Mouse (Mus musculus): ENCODE results near the gene Csnk2a2. TPM values are rescaled to one million over a fixed set of nuclear protein-coding genes. Genes with fewer than 3 reads are reported as not detected.

Gene Csnk2a2
- polyA plus RNA-seq, 1 experiment from 2014 or later = 10.5 TPM

DNA sequence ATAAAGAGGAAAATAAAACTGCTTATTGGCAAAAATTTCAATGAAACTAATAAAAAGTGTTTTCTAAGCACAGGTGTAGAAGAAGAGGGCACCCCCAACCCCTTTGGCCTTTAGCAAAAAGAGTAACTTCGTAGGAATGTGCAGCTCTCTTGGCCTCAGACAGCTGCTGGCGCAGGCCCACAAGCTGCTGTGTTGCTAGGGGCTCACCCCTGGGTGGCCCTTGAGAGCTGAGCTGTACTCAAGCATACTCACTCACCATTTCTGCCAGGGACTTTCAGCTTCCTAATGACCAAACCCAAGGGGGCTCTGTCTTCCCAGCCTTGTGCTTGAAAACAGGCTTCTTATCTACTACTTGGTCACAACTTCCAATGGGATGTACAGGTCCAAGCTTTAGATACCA, 23.3 kb downstream of the Csnk2a2 start:
- Histone ChIP-seq H3K36me3 (peaks cover 16% of the 10 kb centered on the region), H3K4me1 (replicated peaks) (no peaks in the 10 kb centered on the region), H3K27ac (no peak overlapping the region), H3K27me3 (replicated peaks) (no peaks in the 10 kb centered on the region), H3K4me2 (replicated peaks) (no peak overlapping the region), H3K4me3 (replicated peaks) (no peak overlapping the region), H3K9ac (no peak overlapping the region), H3K9me3 (no peaks in the 10 kb centered on the region)
- no peak for ATAC-seq
- WGBS = 84% methylated on average over 2 of the region's 2 CpGs

DNA sequence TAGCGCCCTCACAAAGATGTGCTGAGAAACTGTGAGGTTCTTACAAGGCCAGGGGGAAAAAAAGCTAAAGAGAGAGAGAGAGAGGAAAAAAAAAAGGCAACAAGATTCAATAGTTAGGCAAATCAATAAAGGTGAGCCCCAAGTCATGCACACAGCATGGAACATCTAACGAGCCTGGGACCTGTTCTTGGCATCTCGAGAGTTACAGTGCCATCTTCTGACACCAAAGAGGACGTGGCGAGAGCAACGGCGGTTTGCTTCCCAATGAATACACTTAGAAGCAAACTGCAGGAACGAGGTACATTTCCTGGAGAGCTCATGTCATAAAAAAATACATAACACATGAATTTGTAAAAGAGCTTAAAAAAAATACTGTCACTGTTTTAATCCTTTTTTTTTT, 37.3 kb downstream of the Csnk2a2 start:
- no peak overlapping the region for H3K9ac ChIP-seq
- no peak overlapping the region for H3K4me3 ChIP-seq (replicated peaks)
- H3K27ac ChIP-seq = no peak overlapping the region
- peaks cover 35% of the 10 kb centered on the region for H3K36me3 ChIP-seq
- WGBS = 64% methylated on average over 8 of the region's 8 CpGs
- H3K4me2 ChIP-seq (replicated peaks) = no peak overlapping the region
- H3K27me3 ChIP-seq (replicated peaks) = no peaks in the 10 kb centered on the region
- no peaks in the 10 kb centered on the region for H3K9me3 ChIP-seq
- H3K4me1 ChIP-seq (replicated peaks) = no peaks in the 10 kb centered on the region
- no peak for ATAC-seq

DNA sequence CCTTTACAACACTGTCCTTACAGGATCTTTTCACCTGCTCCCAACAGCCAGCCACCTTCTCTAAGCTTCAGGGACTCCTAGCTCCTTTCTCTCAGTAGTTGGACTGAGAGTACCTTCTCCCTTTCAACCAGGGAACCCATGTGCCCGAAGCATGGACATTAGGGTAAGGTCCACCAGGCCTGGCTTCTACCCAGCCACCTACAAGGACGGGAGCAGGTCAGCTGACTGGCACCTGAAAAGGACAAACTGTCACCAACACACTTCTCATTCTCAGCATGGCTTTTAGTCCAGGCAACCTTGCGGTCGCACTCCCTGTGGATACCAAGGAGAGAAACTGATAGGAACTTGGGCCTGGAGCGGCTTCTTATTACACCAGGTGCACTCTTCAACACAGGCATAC, 39.6 kb downstream of the Csnk2a2 start:
- 93% methylated on average over 5 of the region's 5 CpGs for WGBS
- ATAC-seq = no peak

DNA sequence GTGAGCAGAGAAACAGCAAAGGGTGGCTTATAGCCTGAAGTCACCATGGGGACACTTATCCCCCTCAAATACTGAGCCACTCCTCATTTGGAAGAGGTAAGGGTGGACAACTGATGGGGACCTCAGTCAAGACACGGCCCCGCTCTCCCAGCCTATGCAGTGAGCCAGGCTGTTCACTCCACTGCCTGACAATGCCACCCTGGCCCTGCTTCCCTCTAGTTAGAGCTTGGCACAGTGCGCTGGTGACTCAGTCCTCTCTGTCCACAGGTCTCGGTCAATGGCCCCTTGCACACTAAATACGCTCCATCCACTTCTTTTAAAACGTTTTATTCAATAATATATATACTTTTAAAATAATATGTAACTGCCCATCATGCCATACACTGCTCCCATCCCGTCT, 42.2 kb downstream of the Csnk2a2 start:
- Histone ChIP-seq H3K9ac (no peak overlapping the region), H3K4me1 (replicated peaks) (no peaks in the 10 kb centered on the region), H3K4me2 (replicated peaks) (no peak overlapping the region), H3K27me3 (replicated peaks) (no peaks in the 10 kb centered on the region), H3K9me3 (no peaks in the 10 kb centered on the region), H3K27ac (no peak overlapping the region), H3K36me3 (peaks cover 15% of the 10 kb centered on the region), H3K4me3 (replicated peaks) (no peak overlapping the region)
- 88% methylated on average over 7 of the region's 7 CpGs for WGBS
- no peak for ATAC-seq

More for the DNA sequence above, 39.6 kb downstream of the Csnk2a2 start:
- Histone ChIP-seq H3K36me3 (peaks cover 25% of the 10 kb centered on the region), H3K4me3 (replicated peaks) (no peak overlapping the region), H3K4me2 (replicated peaks) (no peak overlapping the region), H3K27me3 (replicated peaks) (no peaks in the 10 kb centered on the region), H3K27ac (no peak overlapping the region), H3K9ac (no peak overlapping the region), H3K4me1 (replicated peaks) (no peaks in the 10 kb centered on the region), H3K9me3 (no peaks in the 10 kb centered on the region)

DNA sequence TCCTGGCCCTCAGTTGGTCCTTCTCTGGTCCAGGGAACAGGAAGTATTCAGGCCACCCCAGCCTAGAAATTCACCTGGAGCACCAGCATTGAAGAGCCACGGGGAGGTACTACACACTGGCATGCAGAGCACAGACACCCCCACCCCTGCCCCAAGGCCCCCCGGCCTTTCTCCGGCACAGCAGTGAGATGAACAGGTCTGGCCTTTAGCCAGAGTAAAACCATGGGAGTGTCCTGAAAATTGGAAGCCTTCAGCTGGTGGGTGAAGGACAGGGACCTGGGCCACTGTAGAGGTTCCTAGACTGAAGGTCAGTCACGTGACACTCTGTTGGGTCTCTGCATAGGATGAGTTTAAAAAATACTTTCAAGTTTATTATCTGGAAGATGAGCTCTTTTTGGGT, 44.8 kb downstream of the Csnk2a2 start:
- H3K4me3 ChIP-seq (replicated peaks) = no peak overlapping the region
- H3K9me3 ChIP-seq = no peaks in the 10 kb centered on the region
- WGBS = 83% methylated on average over 4 of the region's 4 CpGs
- H3K9ac ChIP-seq = no peak overlapping the region
- ATAC-seq = no peak
- H3K27me3 ChIP-seq (replicated peaks) = no peaks in the 10 kb centered on the region
- no peak overlapping the region for H3K27ac ChIP-seq
- H3K4me1 ChIP-seq (replicated peaks) = no peaks in the 10 kb centered on the region
- no peak overlapping the region for H3K4me2 ChIP-seq (replicated peaks)
- peaks cover 4% of the 10 kb centered on the region for H3K36me3 ChIP-seq

DNA sequence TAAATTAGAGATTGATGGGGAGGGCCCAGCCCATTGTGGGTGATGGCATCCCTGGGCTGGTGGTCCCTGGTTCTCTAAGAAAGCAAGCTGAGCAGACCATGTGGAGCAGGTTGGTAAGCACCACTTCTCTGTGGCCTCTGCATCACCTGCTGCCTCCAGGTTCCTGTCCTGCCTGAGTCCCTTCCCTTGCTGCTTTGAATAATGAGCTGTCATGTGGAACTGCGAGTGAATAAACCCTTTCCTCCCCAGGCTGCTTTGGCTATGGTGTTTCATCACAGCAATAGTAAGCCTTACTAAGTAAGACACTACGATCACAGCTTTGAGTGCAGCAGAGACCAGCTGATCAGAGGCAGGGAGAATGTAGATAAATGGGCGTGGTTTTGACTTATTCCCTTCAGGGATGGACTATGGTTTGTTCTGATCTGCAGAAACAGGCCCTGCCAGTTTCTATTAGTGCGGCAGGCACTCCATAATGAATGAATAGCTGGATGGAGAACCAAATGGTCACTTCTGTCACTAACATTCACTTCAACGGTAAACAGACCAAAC, 48.3 kb downstream of the Csnk2a2 start:
- Histone ChIP-seq H3K9ac (no peak overlapping the region), H3K27me3 (replicated peaks) (no peaks in the 10 kb centered on the region), H3K4me1 (replicated peaks) (no peaks in the 10 kb centered on the region), H3K4me2 (replicated peaks) (no peak overlapping the region), H3K4me3 (replicated peaks) (no peak overlapping the region), H3K9me3 (no peaks in the 10 kb centered on the region), H3K36me3 (no peaks in the 10 kb centered on the region), H3K27ac (no peak overlapping the region)
- peak; percentile 72 for ATAC-seq
- 43% methylated on average over 5 of the region's 5 CpGs for WGBS

DNA sequence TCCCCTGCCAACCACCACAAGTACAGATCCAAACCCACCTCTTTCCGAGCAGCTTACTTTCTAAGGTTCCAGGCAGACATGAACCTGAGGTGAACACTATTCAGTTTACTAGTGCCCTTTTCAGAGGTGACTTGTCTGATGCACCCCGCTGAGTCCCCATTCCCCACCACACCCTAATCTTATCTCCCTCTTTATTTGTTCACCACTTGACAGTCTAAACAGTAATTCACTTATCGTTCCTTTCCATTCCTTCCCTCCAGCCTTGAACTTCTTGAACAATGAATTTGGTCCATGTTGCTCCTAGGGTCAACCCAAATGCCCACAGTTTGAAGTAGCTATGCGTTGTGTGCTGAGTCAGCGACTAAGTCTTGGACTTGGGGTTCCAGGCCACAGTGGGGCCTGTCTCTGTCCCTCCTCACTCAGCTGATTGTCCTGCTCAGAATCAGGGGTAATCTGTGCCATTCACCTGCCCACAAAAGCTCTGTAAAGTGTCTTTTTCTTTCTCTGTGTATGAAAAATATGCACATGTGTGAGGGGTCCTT, 49.6 kb downstream of the Csnk2a2 start:
- H3K27ac ChIP-seq = no peak overlapping the region
- no peaks in the 10 kb centered on the region for H3K36me3 ChIP-seq
- no peaks in the 10 kb centered on the region for H3K27me3 ChIP-seq (replicated peaks)
- no peak overlapping the region for H3K9ac ChIP-seq
- no peak overlapping the region for H3K4me2 ChIP-seq (replicated peaks)
- ATAC-seq = no peak
- H3K4me1 ChIP-seq (replicated peaks) = no peaks in the 10 kb centered on the region
- no peaks in the 10 kb centered on the region for H3K9me3 ChIP-seq
- WGBS = 66% methylated on average over 5 of the region's 5 CpGs
- no peak overlapping the region for H3K4me3 ChIP-seq (replicated peaks)

DNA sequence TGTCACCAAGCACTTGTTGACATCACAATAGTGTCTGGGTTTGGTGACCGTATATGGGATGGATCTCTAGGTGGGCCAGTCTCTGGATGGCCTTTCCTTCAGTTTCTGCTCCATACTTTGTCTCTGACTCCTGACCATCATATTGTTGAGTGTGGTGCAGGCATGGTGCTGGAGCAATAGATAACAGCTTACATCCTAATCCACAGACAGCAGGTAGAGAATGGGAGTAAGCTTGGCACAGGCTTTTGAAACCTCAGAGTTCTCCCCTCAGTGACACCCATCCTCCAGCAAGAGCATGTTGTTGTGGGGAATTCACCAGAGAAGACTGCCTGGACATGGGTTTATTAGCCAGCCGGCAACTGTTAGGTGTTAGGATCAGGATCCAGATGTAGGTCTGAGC, 50.4 kb downstream of the Csnk2a2 start:
- no peak for ATAC-seq
- Histone ChIP-seq H3K9me3 (no peaks in the 10 kb centered on the region), H3K4me1 (replicated peaks) (no peaks in the 10 kb centered on the region), H3K4me2 (replicated peaks) (no peak overlapping the region), H3K36me3 (no peaks in the 10 kb centered on the region), H3K4me3 (replicated peaks) (no peak overlapping the region), H3K9ac (no peak overlapping the region), H3K27me3 (replicated peaks) (no peaks in the 10 kb centered on the region), H3K27ac (no peak overlapping the region)
- 97% methylated on average over 2 of the region's 2 CpGs for WGBS

DNA sequence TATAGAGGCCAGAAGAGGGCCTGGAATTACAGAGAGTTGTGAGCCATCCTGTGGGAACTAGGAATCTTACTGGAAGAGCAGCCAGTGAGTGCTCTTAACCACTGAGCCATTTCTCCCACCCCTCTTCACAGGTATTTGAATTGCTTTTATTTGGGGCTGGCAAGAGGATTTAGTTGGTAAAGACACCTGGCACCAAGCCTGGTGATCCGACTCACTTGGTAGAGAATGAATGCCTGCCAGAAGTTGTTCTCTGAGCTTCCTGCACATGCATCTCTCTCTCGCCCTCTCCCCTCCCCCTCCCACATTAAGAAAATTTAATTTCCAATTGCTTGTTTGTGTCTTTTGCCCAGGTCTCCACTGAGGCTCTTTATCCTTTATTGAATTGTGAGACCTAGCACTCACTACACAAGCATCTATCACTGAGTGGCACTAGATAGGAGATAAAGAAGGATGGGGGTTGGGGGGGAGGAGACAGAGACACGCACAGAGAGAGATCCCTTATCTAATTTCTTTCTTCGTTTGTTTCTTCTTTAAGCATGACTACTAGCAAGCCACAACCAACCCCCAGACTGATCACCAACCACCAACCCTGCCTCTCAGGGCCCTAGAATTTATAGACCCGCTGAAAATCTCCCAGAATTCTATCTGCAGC, 52.4 kb downstream of the Csnk2a2 start:
- no peak overlapping the region for H3K27ac ChIP-seq
- H3K4me3 ChIP-seq (replicated peaks) = no peak overlapping the region
- H3K9ac ChIP-seq = no peak overlapping the region
- H3K4me1 ChIP-seq (replicated peaks) = peaks cover 13% of the 10 kb centered on the region
- no peaks in the 10 kb centered on the region for H3K9me3 ChIP-seq
- H3K27me3 ChIP-seq (replicated peaks) = no peaks in the 10 kb centered on the region
- ATAC-seq = no peak
- H3K36me3 ChIP-seq = no peaks in the 10 kb centered on the region
- no peak overlapping the region for H3K4me2 ChIP-seq (replicated peaks)
- 44% methylated on average over 5 of the region's 5 CpGs for WGBS

DNA sequence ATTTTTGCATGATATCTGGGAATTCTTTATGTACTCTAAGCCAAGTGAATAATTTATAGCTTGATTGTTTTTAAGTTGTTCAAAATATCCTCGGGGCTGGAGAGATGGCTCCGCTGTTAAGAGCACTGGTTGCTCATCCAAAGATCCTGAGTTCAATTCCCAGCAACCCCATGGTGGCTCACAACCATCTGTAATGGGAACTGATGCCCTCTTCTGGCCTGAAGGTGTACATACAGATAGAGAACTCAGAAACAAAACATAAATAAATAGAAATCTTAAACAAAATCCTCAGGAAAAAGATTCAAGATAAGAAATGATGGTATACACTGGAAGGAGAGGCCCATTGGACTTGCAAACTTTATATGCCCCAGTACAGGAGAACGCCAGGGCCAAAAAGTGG, 53.9 kb downstream of the Csnk2a2 start:
- no peak overlapping the region for H3K9ac ChIP-seq
- ATAC-seq = no peak
- H3K27me3 ChIP-seq (replicated peaks) = no peaks in the 10 kb centered on the region
- H3K4me1 ChIP-seq (replicated peaks) = peaks cover 18% of the 10 kb centered on the region
- 88% methylated on average over 3 of the region's 3 CpGs for WGBS
- no peaks in the 10 kb centered on the region for H3K36me3 ChIP-seq
- H3K27ac ChIP-seq = no peak overlapping the region
- H3K9me3 ChIP-seq = no peaks in the 10 kb centered on the region
- no peak overlapping the region for H3K4me2 ChIP-seq (replicated peaks)
- H3K4me3 ChIP-seq (replicated peaks) = no peak overlapping the region

DNA sequence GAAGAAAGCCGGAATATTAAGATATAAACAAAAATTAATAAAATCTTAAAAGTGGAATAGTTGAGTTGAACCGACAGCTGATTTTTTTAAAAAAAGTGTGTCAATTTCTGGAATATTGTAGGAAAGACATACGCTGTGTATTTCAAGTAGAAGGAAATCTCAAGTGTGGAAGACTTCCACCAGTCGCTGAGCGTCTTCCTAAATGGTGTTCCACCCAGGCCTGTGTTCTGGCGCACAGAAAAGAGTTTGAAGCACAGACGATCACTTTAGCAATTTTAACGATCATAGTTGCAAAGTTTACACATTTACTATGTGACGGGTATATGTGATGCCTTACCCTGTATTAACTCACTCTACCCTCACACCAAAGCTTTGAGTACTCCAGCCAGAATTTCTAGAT, 54.4 kb downstream of the Csnk2a2 start:
- WGBS = 91% methylated on average over 9 of the region's 9 CpGs

DNA sequence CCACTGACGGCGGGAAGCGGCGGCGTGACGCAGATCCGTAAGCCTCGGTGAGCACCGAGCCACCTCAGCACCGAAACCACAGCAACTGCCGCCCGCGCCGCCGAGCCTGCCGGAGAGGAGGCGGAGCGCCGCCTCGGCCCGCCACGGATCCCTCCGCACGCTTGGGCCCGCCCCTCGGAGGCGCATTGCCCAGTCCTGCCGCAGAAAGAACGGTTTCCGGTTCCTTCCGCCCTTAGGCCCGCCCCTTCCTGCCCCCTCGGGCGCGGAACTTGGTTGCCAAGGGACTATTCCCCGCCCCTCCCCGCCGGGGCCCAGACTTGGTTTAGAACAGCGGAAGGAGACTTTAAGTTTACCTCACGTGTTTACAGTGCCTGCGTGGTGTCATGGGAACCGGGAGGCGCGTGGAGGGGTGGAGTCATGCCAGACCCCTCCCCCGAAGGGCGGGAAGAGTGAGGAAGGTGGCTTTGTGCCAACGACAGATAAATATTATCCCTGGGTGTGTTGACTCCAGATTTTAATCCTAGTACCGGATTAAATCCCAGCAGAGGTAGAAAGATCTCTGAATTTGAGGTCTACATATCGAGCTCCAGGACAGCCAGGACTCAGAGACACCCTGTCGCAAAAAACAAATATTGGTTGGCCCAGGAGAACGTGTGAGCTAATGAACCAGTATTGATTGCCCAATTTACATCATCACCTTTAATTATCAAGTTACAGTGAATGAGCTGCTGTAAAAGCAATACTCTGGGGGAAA, 55.0 kb downstream of the Csnk2a2 start, which contains the start of gene Cfap20:
Gene Cfap20 (minus strand): TSS at position 184 of the 754 bp plus-strand sequence.
- Histone ChIP-seq H3K27ac (peak within 1 kb of the TSS; percentile 93), H3K4me1 (replicated peaks) (peaks cover 28% of the 10 kb centered on the region), H3K4me2 (replicated peaks) (peak within 1 kb of the TSS; percentile 78), H3K4me3 (replicated peaks) (peak within 1 kb of the TSS; percentile 95), H3K9me3 (no peaks in the 10 kb centered on the region), H3K9ac (peak within 1 kb of the TSS; percentile 94), H3K36me3 (no peaks in the 10 kb centered on the region), H3K27me3 (replicated peaks) (no peaks in the 10 kb centered on the region)
- under 1% methylated on average over 50 of the region's 51 CpGs for WGBS
- peak; percentile 97 for ATAC-seq

More for the DNA sequence above, 54.4 kb downstream of the Csnk2a2 start:
- Histone ChIP-seq H3K9me3 (no peaks in the 10 kb centered on the region), H3K9ac (no peak overlapping the region), H3K4me3 (replicated peaks) (no peak overlapping the region), H3K4me1 (replicated peaks) (peaks cover 23% of the 10 kb centered on the region), H3K27ac (no peak overlapping the region), H3K27me3 (replicated peaks) (no peaks in the 10 kb centered on the region), H3K4me2 (replicated peaks) (no peak overlapping the region), H3K36me3 (no peaks in the 10 kb centered on the region)
- no peak for ATAC-seq
